Mouse (Mus musculus) liver, embryonic 14 days (tissue): Measurements from ENCODE around the gene Gm7970. TPM values are rescaled to one million over a fixed set of nuclear protein-coding genes. Genes with fewer than 3 reads are reported as not detected.

Experiments used
- polyA plus RNA-seq: library from polyadenylated mRNA; depleted of rRNA; stranded (reverse); fragments of >200 nt; gene quantifications from 2 replicates; pipeline ENCODE4 v1.2.3, GENCODE M21; 2012; rRNA removed

Gm7970 gene
- not detected in 2 replicates for polyA plus RNA-seq

DNA sequence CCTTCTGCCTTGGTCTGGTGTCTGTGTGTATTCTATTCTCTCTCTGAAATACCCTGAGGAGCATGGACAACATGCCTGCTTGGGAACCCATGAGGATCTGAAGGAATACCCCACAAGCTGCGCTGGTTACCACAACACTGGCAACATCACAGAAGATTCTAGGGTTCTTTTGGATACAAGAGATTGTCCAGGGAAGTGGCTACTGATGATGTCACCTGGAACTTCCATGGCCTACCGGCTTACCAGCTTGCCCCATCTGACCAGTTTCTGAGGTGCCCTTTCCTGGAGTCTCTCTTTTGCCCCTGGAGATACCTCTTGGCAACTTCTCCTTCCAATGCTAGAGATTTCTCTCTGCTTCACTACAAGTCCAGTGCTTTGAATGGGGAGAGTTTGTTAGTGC is at the start of gene Gm7970:
Gene Gm7970, minus strand, starts transcription at position 101 of the 400 bp plus-strand sequence.

DNA sequence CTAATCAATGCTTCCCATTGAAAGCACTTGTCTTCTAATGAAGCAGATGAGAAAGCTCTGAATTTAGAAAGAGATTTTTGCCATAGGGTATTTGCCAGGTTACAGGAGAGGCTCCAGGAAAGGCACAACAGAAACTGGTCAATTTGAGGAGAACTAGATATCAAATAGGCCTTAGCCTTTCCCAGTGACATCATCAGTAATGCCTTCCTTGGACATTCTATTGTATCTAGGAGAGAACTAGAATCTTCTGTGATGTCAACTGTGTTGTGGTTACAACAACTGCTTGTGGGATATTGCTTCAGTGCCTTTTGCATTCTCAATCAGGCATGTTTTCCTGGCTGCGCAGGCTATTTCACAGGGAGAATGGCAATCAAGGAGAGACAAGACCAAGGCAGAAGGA is 17.5 kb upstream of the Gm7970 start, which contains the start of gene 1700049E17Rik2:
Gene 1700049E17Rik2, plus strand, starts transcription at position 301 of the 400 bp plus-strand sequence.

Other genes with a start within 250 kb of the Gm7970 start
- not detected in 2 replicates for gene Gm5798, start 207.0 kb downstream of the Gm7970 start, polyA plus RNA-seq
- gene Gm7945, start 169.2 kb downstream of the Gm7970 start, polyA plus RNA-seq: not detected in 2 replicates
- not detected in 2 replicates for gene Gm6482, start 147.3 kb downstream of the Gm7970 start, polyA plus RNA-seq
- gene Gm7954, start 102.1 kb downstream of the Gm7970 start, polyA plus RNA-seq: not detected in 2 replicates
- not detected in 2 replicates for gene Gm3486, start 66.1 kb downstream of the Gm7970 start, polyA plus RNA-seq
- gene 1700049E17Rik2, start 17.6 kb upstream of the Gm7970 start, polyA plus RNA-seq: not detected in 2 replicates
- not detected in 2 replicates for gene Gm3072, start 69.0 kb upstream of the Gm7970 start, polyA plus RNA-seq
- not detected in 2 replicates for gene Gm3676, start 90.9 kb upstream of the Gm7970 start, polyA plus RNA-seq
- gene Gm8068, start 146.3 kb upstream of the Gm7970 start, polyA plus RNA-seq: not detected in 2 replicates
- gene Gm7929, start 195.0 kb upstream of the Gm7970 start, polyA plus RNA-seq: not detected in 2 replicates
- not detected in 2 replicates for gene Gm47189, start 216.9 kb upstream of the Gm7970 start, polyA plus RNA-seq